Mouse (Mus musculus) CD8-positive naive resting alpha-beta T cell, adult 2 months (primary cell): ENCODE measurements around the gene Clec16a.

Experiments used
- DNase-seq, 2 experiments: peaks; one replicate each; pipeline ENCODE4 v3.0.0; 2022; ENCODE audit warnings: low read depth in 2 of 2, low spot score in 2 of 2

The Clec16a gene

GRCm38 (mm10) chr16:10544995-10545622 is at the start of gene Clec16a:
Clec16a (plus strand) TSS chr16:10545339.
- peak; percentile 95 to 97 for DNase-seq

- DNase-seq = no peak
Measured at GRCm38 (mm10) chr16:10495824-10496298, 49.3 kb upstream of the Clec16a start.

- no peak for DNase-seq
Measured at GRCm38 (mm10) chr16:10498096-10498602, 47.0 kb upstream of the Clec16a start.

GRCm38 (mm10) chr16:10499122-10499521 is 46.0 kb upstream of the Clec16a start:
- DNase-seq = no peak

GRCm38 (mm10) chr16:10501865-10502264 is 43.3 kb upstream of the Clec16a start:
- DNase-seq = no peak

GRCm38 (mm10) chr16:10503058-10503457 is 42.1 kb upstream of the Clec16a start:
- no peak for DNase-seq

GRCm38 (mm10) chr16:10507445-10507844 is 37.7 kb upstream of the Clec16a start:
- DNase-seq = no peak

GRCm38 (mm10) chr16:10508691-10509090 is 36.4 kb upstream of the Clec16a start:
- no peak for DNase-seq

- no peak for DNase-seq
Measured at GRCm38 (mm10) chr16:10510477-10511133, 34.5 kb upstream of the Clec16a start.

- DNase-seq = no peak
Measured at GRCm38 (mm10) chr16:10511134-10511520, 34.0 kb upstream of the Clec16a start.

GRCm38 (mm10) chr16:10515953-10516572 is 29.1 kb upstream of the Clec16a start:
- no peak for DNase-seq

GRCm38 (mm10) chr16:10518030-10518429 is 27.1 kb upstream of the Clec16a start:
- no peak for DNase-seq

GRCm38 (mm10) chr16:10520908-10521614 is 24.1 kb upstream of the Clec16a start:
- peak; percentile 42 to 52 for DNase-seq

- DNase-seq = peak; percentile 47 to 65
Measured at GRCm38 (mm10) chr16:10522811-10523210, 22.3 kb upstream of the Clec16a start.

- no peak for DNase-seq
Measured at GRCm38 (mm10) chr16:10523650-10524049, 21.5 kb upstream of the Clec16a start.

- DNase-seq = no peak
Measured at GRCm38 (mm10) chr16:10524866-10525609, 20.1 kb upstream of the Clec16a start.

GRCm38 (mm10) chr16:10525610-10525980 is 19.5 kb upstream of the Clec16a start:
- DNase-seq = no peak

GRCm38 (mm10) chr16:10527046-10527644 is 18.0 kb upstream of the Clec16a start:
- no peak for DNase-seq

- DNase-seq = no peak
Measured at GRCm38 (mm10) chr16:10528382-10528781, 16.8 kb upstream of the Clec16a start.

- DNase-seq = no peak
Measured at GRCm38 (mm10) chr16:10530179-10530578, 15.0 kb upstream of the Clec16a start.
